Mouse (Mus musculus): ENCODE measurements at regions not wholly inside any gene's neighbourhood (a gene's known extent, or its start where the extent isn't known, plus 50 kb on each side); places are given as distances from the start of the nearest gene placed in this dataset.

GRCm38 (mm10) chr12:57960171-57960570 is 251.4 kb upstream of the Sstr1 start (continued):
- TF ChIP-seq POLR2A (IDR thresholded peaks at IDR 0.05; ENCODE audit: control insufficient read depth in 1 of 2, insufficient read depth in 1 of 2, low read depth in 1 of 2, low read length in 2 of 2, poor library complexity in 1 of 2) (no peak), ZC3H11A (IDR thresholded peaks at IDR 0.05; ENCODE audit: low read depth, low read length) (peak; percentile 29; the same call in 1 of the 2 replicates), JUND (IDR thresholded peaks at IDR 0.05; ENCODE audit: low read depth, low read length) (no peak), BHLHE40 (IDR thresholded peaks at IDR 0.05; ENCODE audit: borderline replicate concordance, low read depth, low read length) (no peak), ZNF384 (IDR thresholded peaks at IDR 0.05; ENCODE audit: low read depth, low read length) (no peak), E2F4 (IDR thresholded peaks at IDR 0.05; ENCODE audit: borderline replicate concordance, low read depth, low read length) (no peak), SIN3A (IDR thresholded peaks at IDR 0.05; ENCODE audit: low read length) (no peak), ELF1 (IDR thresholded peaks at IDR 0.05; ENCODE audit: low read depth, low read length) (no peak)

- DNase-seq (ENCODE audit: low read depth, low spot score), result peak; percentile 44
- H3K79me2 ChIP-seq (ENCODE audit: control insufficient read depth, insufficient read depth, low read length, poor library complexity), result no peaks in the 10 kb centered on the region
- no peaks in the 10 kb centered on the region for H3K9me3 ChIP-seq (replicated peaks; ENCODE audit: insufficient read depth, low read length)
- H3K27ac ChIP-seq (ENCODE audit: control insufficient read depth, low read depth, low read length), result no peak overlapping the region
- H3K9ac ChIP-seq (ENCODE audit: control insufficient read depth, low read depth, low read length, poor library complexity, severe bottlenecking), result no peak overlapping the region
- H3K4me1 ChIP-seq (ENCODE audit: control insufficient read depth in 1 of 2, insufficient read depth in 2 of 2, low read length in 2 of 2), result peaks cover 13 to 26% of the 10 kb centered on the region in 2 experiments
- TF ChIP-seq MYB (IDR thresholded peaks at IDR 0.05; ENCODE audit: low read depth, low read length) (peak; percentile 56; the same call in 1 of the 2 replicates), UBTF (IDR thresholded peaks at IDR 0.05; ENCODE audit: borderline replicate concordance, insufficient read depth, low read depth, low read length) (no peak), EP300 (IDR thresholded peaks at IDR 0.05; ENCODE audit: low read depth in 1 of 2, low read length in 2 of 2) (peak; percentile 38 to 69; a peak in 2 of 4 replicates), MYC (IDR thresholded peaks at IDR 0.05; ENCODE audit: low read depth, low read length) (no peak), CTCF (IDR thresholded peaks at IDR 0.05 in 2 of 3, conservative IDR thresholded peaks at IDR 0.05 in 1 of 3; ENCODE audit: control insufficient read depth in 1 of 3, insufficient read depth in 1 of 3, low read depth in 2 of 3, low read length in 3 of 3, poor library complexity in 1 of 3, severe bottlenecking in 1 of 3) (no peak), MEF2A (IDR thresholded peaks at IDR 0.05; ENCODE audit: extremely low read depth, insufficient replicate concordance, low read depth, low read length, poor library complexity, severe bottlenecking) (no peak), USF2 (IDR thresholded peaks at IDR 0.05; ENCODE audit: borderline replicate concordance in 1 of 2, insufficient read depth in 1 of 2, low read depth in 1 of 2, low read length in 2 of 2) (no peak), POLR2AphosphoS5 (IDR thresholded peaks at IDR 0.05; ENCODE audit: borderline replicate concordance, low read depth, low read length) (no peak), GATA1 (IDR thresholded peaks at IDR 0.05; ENCODE audit: low read depth, low read length) (peak; percentile 28; the same call in 1 of the 2 replicates), USF1 (IDR thresholded peaks at IDR 0.05; ENCODE audit: low read depth, low read length) (no peak), JUND (IDR thresholded peaks at IDR 0.05; ENCODE audit: low read depth, low read length) (no peak), ETS1 (IDR thresholded peaks at IDR 0.05; ENCODE audit: low read depth, low read length) (no peak), NRF1 (IDR thresholded peaks at IDR 0.05; ENCODE audit: insufficient read depth, low read depth, low read length, poor library complexity, severe bottlenecking) (no peak), TCF12 (IDR thresholded peaks at IDR 0.05; ENCODE audit: low read depth, low read length) (peak; percentile 32; the same call in 1 of the 2 replicates), HCFC1 (IDR thresholded peaks at IDR 0.05; ENCODE audit: low read depth, low read length) (no peak), ZKSCAN1 (IDR thresholded peaks at IDR 0.05; ENCODE audit: low read depth, low read length) (no peak), E2F4 (IDR thresholded peaks at IDR 0.05; ENCODE audit: borderline replicate concordance, low read depth, low read length) (no peak), MAFK (IDR thresholded peaks at IDR 0.05; ENCODE audit: borderline replicate concordance, low read depth, low read length) (no peak), ZNF384 (IDR thresholded peaks at IDR 0.05; ENCODE audit: low read depth, low read length) (no peak), ZMIZ1 (IDR thresholded peaks at IDR 0.05; ENCODE audit: low read depth, low read length) (no peak), NELFE (IDR thresholded peaks at IDR 0.05; ENCODE audit: low read depth, low read length) (no peak)
- H3K27me3 ChIP-seq (ENCODE audit: control insufficient read depth in 1 of 2, insufficient read depth in 2 of 2, low read length in 2 of 2), result no peaks in the 10 kb centered on the region
- no peak overlapping the region for H3K4me3 ChIP-seq (ENCODE audit: control insufficient read depth in 1 of 2, insufficient read depth in 1 of 2, low read depth in 2 of 2, low read length in 2 of 2)
- H3K36me3 ChIP-seq (ENCODE audit: control insufficient read depth in 1 of 2, insufficient read depth in 2 of 2, low read length in 2 of 2), result peaks cover 0 to 21% of the 10 kb centered on the region in 2 experiments; a peak in 2 of 4 replicates
Measured at GRCm38 (mm10) chr12:57969168-57969567, 242.4 kb upstream of the Sstr1 start.
